Mouse (Mus musculus) C2C12 (cell line): ENCODE measurements at regions not wholly inside any gene's neighbourhood (a gene's known extent, or its start where the extent isn't known, plus 50 kb on each side); places are given as distances from the start of the nearest gene placed in this dataset.
A peak's percentile ranks its signal among the peaks of the same experiment; 100 is the strongest.

Experiments
- H3K27me3 ChIP-seq: one replicate; pipeline ENCODE4 v1.6.1; 2011; ENCODE audit not compliant: control insufficient read depth, insufficient read depth, insufficient read length
- H3K36me3 ChIP-seq: one replicate; pipeline ENCODE4 v1.6.1; 2011; ENCODE audit not compliant: control insufficient read depth, insufficient read depth
- H3K4me3 ChIP-seq: one replicate; pipeline ENCODE4 v1.5.1; 2011; ENCODE audit warnings: mild to moderate bottlenecking, control low read depth; ENCODE audit not compliant: poor library complexity, insufficient read depth, severe bottlenecking
- H3K79me2 ChIP-seq: one replicate; pipeline ENCODE4 v1.6.1; 2011; ENCODE audit not compliant: control insufficient read depth, insufficient read depth
- H3K79me3 ChIP-seq: one replicate; pipeline ENCODE4 v1.6.1; 2011; ENCODE audit warnings: low read depth, control low read depth
- H3ac ChIP-seq: one replicate; pipeline ENCODE3; 2011; ENCODE audit warnings: low read depth; ENCODE audit not compliant: control insufficient read depth, insufficient read length
- CEBPB ChIP-seq: IDR thresholded peaks from one replicate; pipeline ENCODE4 v1.6.1; 2011; ENCODE audit warnings: low read depth, mild to moderate bottlenecking, control low read depth, moderate library complexity
- CTCF ChIP-seq: IDR thresholded peaks from one replicate; pipeline ENCODE4 v1.5.1; 2011; ENCODE audit not compliant: control insufficient read depth, insufficient read depth, insufficient read length
- FOSL1 ChIP-seq: IDR thresholded peaks from one replicate; pipeline ENCODE4 v1.8.0; 2011; ENCODE audit warnings: mild to moderate bottlenecking, low read length; ENCODE audit not compliant: poor library complexity, insufficient read depth, severe bottlenecking
- MAX ChIP-seq: IDR thresholded peaks from one replicate; pipeline ENCODE4 v1.6.1; 2011; ENCODE audit warnings: mild to moderate bottlenecking, control low read depth
- MYOD1 ChIP-seq: IDR thresholded peaks from one replicate; pipeline ENCODE4 v1.6.1; 2011; ENCODE audit warnings: low read depth; ENCODE audit not compliant: control insufficient read depth, insufficient read length
- MYOG ChIP-seq: IDR thresholded peaks from one replicate; pipeline ENCODE4 v1.6.1; 2011; ENCODE audit not compliant: control insufficient read depth, insufficient read length; ENCODE audit errors: extremely low read depth
- USF1 ChIP-seq: IDR thresholded peaks from one replicate; pipeline ENCODE4 v1.6.1; 2011; ENCODE audit warnings: low read depth, mild to moderate bottlenecking, control low read depth, moderate library complexity

- Histone ChIP-seq H3ac (no peak overlapping the region), H3K79me2 (no peaks in the 10 kb centered on the region), H3K79me3 (no peaks in the 10 kb centered on the region), H3K4me3 (no peak overlapping the region), H3K36me3 (no peaks in the 10 kb centered on the region), H3K27me3 (no peaks in the 10 kb centered on the region)
- TF ChIP-seq MYOG: no peak
- TF ChIP-seq CEBPB: no peak
- no peak for TF ChIP-seq CTCF
- no peak for TF ChIP-seq FOSL1
- no peak for TF ChIP-seq MYOD1
- TF ChIP-seq MAX: no peak
- no peak for TF ChIP-seq USF1
Observed at GRCm38 (mm10) chr1:71808005-71808404, 155.0 kb upstream of the Fn1 start.

- Histone ChIP-seq H3K79me2 (no peaks in the 10 kb centered on the region), H3K4me3 (no peak overlapping the region), H3K79me3 (no peaks in the 10 kb centered on the region), H3K36me3 (no peaks in the 10 kb centered on the region), H3K27me3 (no peaks in the 10 kb centered on the region), H3ac (no peak overlapping the region)
- TF ChIP-seq CEBPB: peak; percentile 63
- no peak for TF ChIP-seq MYOD1
- no peak for TF ChIP-seq USF1
Observed at GRCm38 (mm10) chr1:71807586-71807985, 154.6 kb upstream of the Fn1 start.

- Histone ChIP-seq H3K27me3 (no peaks in the 10 kb centered on the region), H3K36me3 (no peaks in the 10 kb centered on the region), H3K79me3 (no peaks in the 10 kb centered on the region), H3K79me2 (no peaks in the 10 kb centered on the region), H3ac (no peak overlapping the region), H3K4me3 (no peak overlapping the region)
- TF ChIP-seq CEBPB (peak; percentile 80), USF1 (no peak)
Observed at GRCm38 (mm10) chr1:71801283-71802066, 148.5 kb upstream of the Fn1 start.

- H3K4me3 ChIP-seq: no peak overlapping the region
- no peak overlapping the region for H3ac ChIP-seq
- no peaks in the 10 kb centered on the region for H3K79me2 ChIP-seq
- TF ChIP-seq CTCF (no peak), CEBPB (no peak), MAX (no peak), FOSL1 (no peak), USF1 (no peak), MYOD1 (no peak), MYOG (no peak)
- H3K79me3 ChIP-seq: no peaks in the 10 kb centered on the region
- no peaks in the 10 kb centered on the region for H3K27me3 ChIP-seq
- H3K36me3 ChIP-seq: no peaks in the 10 kb centered on the region
Observed at GRCm38 (mm10) chr1:71800581-71800980, 147.6 kb upstream of the Fn1 start.

- Histone ChIP-seq H3K79me2 (no peaks in the 10 kb centered on the region), H3K4me3 (no peak overlapping the region), H3ac (no peak overlapping the region), H3K79me3 (no peaks in the 10 kb centered on the region), H3K27me3 (no peaks in the 10 kb centered on the region), H3K36me3 (no peaks in the 10 kb centered on the region)
- TF ChIP-seq MYOD1 (no peak), CTCF (no peak), FOSL1 (no peak), CEBPB (no peak), USF1 (no peak), MAX (no peak), MYOG (no peak)
Observed at GRCm38 (mm10) chr1:71798636-71799035, 145.6 kb upstream of the Fn1 start.

- Histone ChIP-seq H3K79me2 (no peaks in the 10 kb centered on the region), H3K27me3 (no peaks in the 10 kb centered on the region), H3K79me3 (no peaks in the 10 kb centered on the region), H3K36me3 (no peaks in the 10 kb centered on the region), H3ac (no peak overlapping the region), H3K4me3 (no peak overlapping the region)
- TF ChIP-seq CEBPB (no peak), MYOG (no peak)
Observed at GRCm38 (mm10) chr1:71788408-71788807, 135.4 kb upstream of the Fn1 start.
